Mouse (Mus musculus) layer of hippocampus, postnatal 14 days (tissue): ENCODE measurements at regions not wholly inside any gene's neighbourhood (a gene's known extent, or its start where the extent isn't known, plus 50 kb on each side); places are given as distances from the start of the nearest gene placed in this dataset.

Source experiments
- DNase-seq, 2 experiments: peaks; one replicate each; pipeline ENCODE4 v3.0.0; 2021 to 2022; ENCODE audit warnings: low spot score in 2 of 2, mixed read lengths in 1 of 2

DNA sequence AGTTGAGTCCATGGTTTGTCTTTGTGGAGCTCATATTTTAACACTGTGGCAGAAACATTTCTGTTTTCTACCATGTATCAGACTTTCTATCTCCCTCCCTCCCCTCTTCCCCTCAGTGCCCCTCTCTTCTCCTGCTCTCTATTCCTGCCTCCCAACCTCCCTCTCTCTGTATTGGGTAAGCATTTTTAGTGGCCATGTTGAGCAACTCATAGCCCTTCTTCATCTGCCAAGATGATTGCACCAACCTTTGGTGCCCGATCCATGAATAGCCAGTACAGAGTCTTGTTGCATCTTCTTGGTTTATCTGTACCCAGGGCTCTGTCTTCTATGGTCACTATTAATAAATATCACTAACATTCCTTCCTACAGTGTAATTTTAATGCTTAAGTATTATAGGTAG lies 2630.6 kb upstream of the Gm7489 start:
- DNase-seq = no peak

DNA sequence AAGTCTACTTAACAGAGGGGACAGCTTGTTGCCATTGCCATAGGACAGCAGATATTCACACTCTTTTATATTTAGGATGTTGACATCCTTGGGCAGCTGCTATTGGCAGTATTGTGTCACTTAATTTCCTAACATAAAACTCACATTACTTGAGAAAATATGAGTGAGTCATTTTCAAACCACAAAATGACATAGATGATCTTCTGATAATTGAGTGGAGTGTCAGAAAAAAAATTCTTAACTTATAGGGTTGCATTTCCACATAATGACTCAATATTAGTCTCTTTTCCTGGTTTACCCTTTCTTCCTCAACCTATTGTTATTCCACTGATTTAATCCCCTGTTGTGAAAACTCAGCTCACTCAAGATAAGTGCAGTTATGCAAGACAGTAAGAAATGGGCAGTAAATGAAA lies 2629.5 kb upstream of the Gm7489 start:
- DNase-seq = no peak

GRCm38 (mm10) chr15:51256681-51257080 lies 2628.0 kb upstream of the Gm7489 start:
- DNase-seq = no peak

GRCm38 (mm10) chr15:51264599-51265163 lies 2620.0 kb upstream of the Gm7489 start:
- no peak for DNase-seq

GRCm38 (mm10) chr15:51265971-51266370 lies 2618.7 kb upstream of the Gm7489 start:
- no peak for DNase-seq

DNA sequence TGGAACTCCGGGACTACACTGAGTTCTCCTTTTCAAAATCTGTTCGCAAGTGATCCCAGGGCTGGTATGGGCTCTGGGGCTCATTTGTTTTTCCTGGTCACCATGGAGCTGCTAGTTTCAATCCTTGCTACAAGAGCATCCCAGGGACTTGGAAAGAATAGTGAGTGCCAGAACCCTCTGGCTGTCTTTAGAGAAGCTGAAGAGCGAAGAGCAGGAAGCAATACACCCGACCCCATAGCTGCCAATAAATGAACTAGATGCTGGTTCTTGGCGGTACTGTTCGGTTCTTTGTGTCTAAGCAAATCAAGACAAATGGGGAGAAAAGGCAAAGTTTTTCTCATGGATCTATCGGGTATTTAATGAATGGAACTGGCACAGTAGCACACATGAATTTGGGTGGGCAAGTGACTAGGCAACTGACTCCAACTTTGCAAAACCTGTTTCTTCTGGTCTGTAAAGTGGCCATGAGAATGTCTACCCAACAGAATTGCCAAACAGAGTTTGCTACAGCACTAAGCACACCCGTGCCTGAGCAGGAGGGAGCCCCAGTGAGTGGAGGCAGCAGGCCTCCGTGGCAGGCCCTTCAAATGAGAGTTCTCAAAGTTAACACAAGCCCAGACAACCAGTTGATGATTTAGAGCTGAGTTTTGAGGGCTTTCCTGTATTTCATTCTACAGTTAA lies 2612.9 kb upstream of the Gm7489 start:
- peak; percentile 11 to 49 for DNase-seq

GRCm38 (mm10) chr15:51285334-51285733 lies 2599.4 kb upstream of the Gm7489 start:
- DNase-seq = no peak

- DNase-seq = no peak
Measured at GRCm38 (mm10) chr15:51286352-51286751, 2598.4 kb upstream of the Gm7489 start.

GRCm38 (mm10) chr15:51288911-51289432 lies 2595.7 kb upstream of the Gm7489 start:
- no peak for DNase-seq

DNA sequence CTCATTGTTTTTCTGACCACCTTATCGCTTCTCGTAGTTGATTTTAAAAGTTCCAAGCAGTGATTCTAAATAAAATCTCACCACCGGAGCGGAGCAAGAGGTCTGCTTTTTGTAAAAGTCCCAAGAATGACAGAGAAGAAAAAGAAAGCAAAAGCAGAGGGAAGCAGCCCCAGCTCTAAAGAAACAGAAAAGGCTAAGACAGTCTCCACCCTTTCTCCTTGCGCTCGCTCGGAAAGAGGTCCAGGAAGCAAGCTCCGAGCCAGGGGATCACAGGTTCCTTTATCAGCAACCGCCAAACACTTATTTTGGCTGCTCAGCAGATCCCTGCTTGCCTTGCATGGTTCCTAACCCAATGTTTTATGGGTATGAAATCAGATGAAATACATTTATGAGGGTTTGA lies 2594.8 kb upstream of the Gm7489 start:
- DNase-seq = no peak

DNA sequence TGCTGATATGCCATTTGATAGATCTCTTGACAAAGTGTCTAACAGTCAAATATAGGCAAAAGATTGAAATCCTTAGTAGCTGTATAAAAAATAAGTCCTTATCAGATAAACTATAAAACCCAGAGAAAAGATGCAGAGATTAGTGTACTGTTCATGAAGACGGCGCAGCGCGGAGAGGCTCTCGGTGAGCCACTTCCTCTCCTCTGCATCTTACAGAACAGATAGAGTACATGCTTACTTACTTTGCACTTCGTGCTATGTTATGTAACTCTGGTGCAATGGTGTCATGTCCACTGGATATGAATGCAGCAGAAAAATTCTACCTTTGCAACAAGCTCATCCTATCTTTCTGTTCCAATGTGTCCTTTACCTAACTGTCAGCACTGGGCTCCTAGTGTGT lies 2593.5 kb upstream of the Gm7489 start:
- no peak for DNase-seq

DNA sequence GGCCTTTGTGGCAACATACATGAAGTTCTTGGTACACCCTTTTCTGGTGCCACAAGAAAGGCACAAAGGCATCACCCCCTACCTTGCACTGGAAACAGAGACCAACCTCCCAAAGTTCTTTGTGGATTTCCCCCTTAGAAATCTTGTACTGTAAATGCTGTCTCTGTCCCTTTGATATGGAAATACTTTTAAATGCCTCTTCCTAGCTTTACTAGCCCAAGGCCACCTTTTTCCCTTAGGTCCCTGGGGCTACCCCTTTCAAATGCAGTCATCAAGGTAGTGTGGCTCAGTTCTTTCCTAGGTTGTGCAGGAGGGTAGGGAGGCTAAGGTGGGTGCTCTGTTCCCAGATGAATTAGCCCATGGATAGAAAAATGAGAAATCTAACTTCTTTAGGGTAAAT lies 2587.9 kb upstream of the Gm7489 start:
- DNase-seq = no peak

- DNase-seq = no peak
Measured at GRCm38 (mm10) chr15:51318072-51318471, 2566.6 kb upstream of the Gm7489 start.

DNA sequence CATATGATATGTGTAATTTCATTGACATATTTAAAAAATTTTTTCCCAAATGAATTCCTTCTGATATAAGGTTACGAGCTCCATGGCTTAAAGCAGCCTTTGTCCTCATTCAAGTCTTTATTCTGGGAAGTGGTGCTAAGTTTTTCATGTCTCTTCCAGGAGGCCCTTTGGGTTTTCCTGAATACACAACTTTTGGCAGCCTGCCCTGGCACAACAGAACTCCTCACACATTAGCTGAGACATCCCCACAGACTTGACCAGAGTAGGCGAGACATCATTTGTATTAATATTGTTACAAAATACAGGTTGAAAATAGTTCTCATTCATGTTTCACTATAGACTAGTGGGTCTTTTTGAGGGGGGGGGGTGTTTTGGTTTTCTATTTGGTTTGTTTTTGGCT lies 2565.9 kb upstream of the Gm7489 start:
- DNase-seq = no peak

DNA sequence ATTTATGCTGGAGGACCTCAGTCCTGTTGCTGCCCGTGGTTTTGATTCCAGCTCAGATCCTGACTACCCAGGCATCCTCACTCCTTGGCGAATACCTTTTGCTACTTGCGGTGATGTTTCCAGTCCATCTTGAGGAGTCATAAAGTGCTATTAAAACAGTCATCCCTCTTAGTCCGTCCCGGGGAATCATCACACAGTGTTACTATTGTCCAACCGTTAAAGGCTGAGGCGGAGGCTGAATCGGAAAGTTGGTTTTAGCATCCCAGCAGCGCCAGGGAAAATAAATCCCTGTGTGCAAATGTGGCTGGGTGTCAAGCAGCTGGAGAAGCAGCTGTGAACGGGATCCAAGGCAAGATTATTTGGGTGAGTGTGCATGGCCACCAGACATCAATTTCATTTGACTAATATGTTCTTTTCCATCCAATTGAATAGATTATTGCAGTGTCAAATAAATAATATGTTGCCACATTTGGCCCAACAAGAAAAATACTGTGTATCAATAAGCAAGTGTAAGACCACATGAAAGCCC lies 2564.3 kb upstream of the Gm7489 start:
- peak in 1 of 2 experiments; percentile 19 for DNase-seq

- DNase-seq = no peak
Measured at GRCm38 (mm10) chr15:51323284-51323683, 2561.4 kb upstream of the Gm7489 start.

GRCm38 (mm10) chr15:51324211-51324610 lies 2560.5 kb upstream of the Gm7489 start:
- DNase-seq = no peak

- no peak for DNase-seq
Measured at GRCm38 (mm10) chr15:51327702-51328101, 2557.0 kb upstream of the Gm7489 start.

- DNase-seq = no peak
Measured at GRCm38 (mm10) chr15:51336441-51336840, 2548.3 kb upstream of the Gm7489 start.

DNA sequence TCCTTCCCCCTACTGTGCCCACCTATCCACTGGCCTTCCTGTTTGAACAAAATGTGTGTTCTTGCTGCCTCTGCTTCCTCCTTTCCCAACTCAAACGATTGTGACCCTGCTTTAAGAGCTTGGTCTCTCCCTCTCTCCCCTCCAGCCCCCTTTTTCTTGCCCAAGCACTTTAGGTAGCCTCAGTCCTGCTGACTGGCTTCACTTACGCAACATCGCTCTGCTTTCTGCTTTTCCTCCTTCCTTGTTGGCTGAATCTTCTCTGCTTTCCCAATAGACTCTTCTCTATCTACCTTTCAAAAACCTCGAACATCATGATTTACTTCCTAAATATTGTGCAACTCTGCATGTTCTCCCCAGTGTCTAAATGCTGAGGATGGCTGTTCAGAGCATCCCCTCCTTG lies 2538.4 kb upstream of the Gm7489 start:
- no peak for DNase-seq

GRCm38 (mm10) chr15:51363391-51363790 lies 2521.3 kb upstream of the Gm7489 start:
- no peak for DNase-seq

GRCm38 (mm10) chr15:51371162-51371561 lies 2513.5 kb upstream of the Gm7489 start:
- DNase-seq = no peak

DNA sequence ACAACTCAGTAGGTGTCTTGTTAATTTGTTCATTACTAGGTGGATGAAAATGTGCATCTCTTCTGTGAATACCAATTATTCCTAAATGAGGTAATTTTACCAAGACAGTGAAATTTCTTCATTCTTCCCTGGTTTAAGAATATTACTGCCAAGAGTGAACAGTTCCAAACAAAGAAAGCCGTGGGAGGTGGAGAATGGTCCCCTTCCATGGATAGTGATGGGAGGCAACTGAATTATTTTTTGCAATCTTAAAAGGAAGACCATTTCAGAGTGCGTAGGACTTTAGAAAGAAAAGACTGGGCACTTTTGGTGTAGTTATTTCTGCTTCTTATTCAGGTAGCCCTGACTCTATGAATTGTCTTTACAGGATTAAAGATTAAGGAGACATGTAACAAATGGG lies 2494.3 kb upstream of the Gm7489 start:
- DNase-seq = no peak
